Mouse (Mus musculus): ENCODE data around the gene Zfp873. TPM values are rescaled to one million over a fixed set of nuclear protein-coding genes. Genes with fewer than 3 reads are reported as not detected.

Zfp873 gene
- 28.8 TPM for polyA plus RNA-seq (2014; fragmentation: Illumina TruSeq; extraction: RNeasy Lipid Tissue Mini Kit (QIAGEN cat#74804))

GRCm38 (mm10) chr10:82047597-82048459 lies at the start of gene Zfp873:
TSS of gene Zfp873 (plus strand) at chr10:82048123.

GRCm38 (mm10) chr10:82082728-82083621 lies 35.1 kb downstream of the Zfp873 start, which contains the start of gene BC024063:
TSS of gene BC024063 (plus strand) at chr10:82083353.

Other genes with a start within 250 kb of the Zfp873 start
- 8.1 TPM for gene Gm4767, start 235.9 kb upstream of the Zfp873 start, polyA plus RNA-seq (2014; fragmentation: Illumina TruSeq; extraction: RNeasy Lipid Tissue Mini Kit (QIAGEN cat#74804))
- 29.2 TPM for gene Gm32687, start 184.2 kb upstream of the Zfp873 start, polyA plus RNA-seq (2014; fragmentation: Illumina TruSeq; extraction: RNeasy Lipid Tissue Mini Kit (QIAGEN cat#74804))
- 18.7 TPM for gene Zfp781, start 117.6 kb upstream of the Zfp873 start, polyA plus RNA-seq (2014; fragmentation: Illumina TruSeq; extraction: RNeasy Lipid Tissue Mini Kit (QIAGEN cat#74804))
- 25.7 TPM for gene BC024063, start 35.2 kb downstream of the Zfp873 start, polyA plus RNA-seq (2014; fragmentation: Illumina TruSeq; extraction: RNeasy Lipid Tissue Mini Kit (QIAGEN cat#74804))
- 19.5 TPM for gene AU041133, start 79.9 kb downstream of the Zfp873 start, polyA plus RNA-seq (2014; fragmentation: Illumina TruSeq; extraction: RNeasy Lipid Tissue Mini Kit (QIAGEN cat#74804))
- gene Zfp938, start 193.2 kb downstream of the Zfp873 start, polyA plus RNA-seq (2014; fragmentation: Illumina TruSeq; extraction: RNeasy Lipid Tissue Mini Kit (QIAGEN cat#74804)), result 36.6 TPM

Measured in ovary, adult 10 weeks (tissue).